Comparison of ENCODE assay signal across 17 mouse cellular contexts in genomic region chr19:53877779-53878178, GRCm38 (mm10).
"Had no signal": no experiment of that assay in that cellular context is flagged by ENCODE, and none has a peak within 500 bp of the region (broad histone marks: within the 10 kb centered on the region; RNA-seq: fewer than 3 reads in every experiment).

No protein-coding gene starts in this region.

- H3K4me3 ChIP-seq: lung, embryonic 15.5 days; megakaryocyte, embryonic 14.5 days; midbrain, embryonic 13.5 days; midbrain, embryonic 15.5 days; neural tube, embryonic 12.5 days; stomach, embryonic 15.5 days had no signal

- H3K36me3 ChIP-seq: lung, embryonic 15.5 days; midbrain, embryonic 13.5 days; midbrain, embryonic 15.5 days; neural tube, embryonic 12.5 days; stomach, embryonic 15.5 days had no signal

- H3K27me3 ChIP-seq: lung, embryonic 15.5 days; megakaryocyte, embryonic 14.5 days; midbrain, embryonic 15.5 days; neural tube, embryonic 12.5 days; stomach, embryonic 15.5 days had no signal

- H3K27ac ChIP-seq: lung, embryonic 15.5 days; macrophage; midbrain, embryonic 13.5 days; midbrain, embryonic 15.5 days; neural tube, embryonic 12.5 days; stomach, embryonic 15.5 days; stomach, postnatal 0 days had no signal

- DNase-seq: lung, adult 2 months; lung, postnatal 14 days; lung, postnatal 36 days; right cerebral cortex, postnatal 14 days; thymus, adult 2 months; thymus, postnatal 14 days; thymus, postnatal 36 days had no signal

- H3K9me3 ChIP-seq: lung, embryonic 15.5 days; midbrain, embryonic 13.5 days; midbrain, embryonic 15.5 days; neural tube, embryonic 12.5 days; stomach, embryonic 15.5 days had no signal

- H3K4me1 ChIP-seq: lung, embryonic 15.5 days; neural tube, embryonic 12.5 days had no signal

- H3K9ac ChIP-seq: lung, embryonic 15.5 days; midbrain, embryonic 13.5 days; midbrain, embryonic 15.5 days; neural tube, embryonic 12.5 days; stomach, embryonic 15.5 days had no signal

- H3K4me2 ChIP-seq: lung, embryonic 15.5 days; midbrain, embryonic 11.5 days; midbrain, embryonic 13.5 days; midbrain, embryonic 15.5 days; neural tube, embryonic 12.5 days; stomach, embryonic 15.5 days had no signal

- ATAC-seq: lung, postnatal 0 days; midbrain, embryonic 13.5 days; midbrain, embryonic 15.5 days had no signal
